Mouse (Mus musculus) liver, adult 2 months (tissue): ENCODE results near the gene Pbx3. TPM values are rescaled to one million over a fixed set of nuclear protein-coding genes. Genes with fewer than 3 reads are reported as not detected.

ENCODE experiments used
- DNase-seq: peaks from one replicate; pipeline ENCODE4 v3.0.0-alpha.2; 2011; ENCODE audit warnings: low read depth, low spot score; ENCODE audit errors: extremely low read depth
- H3K27ac ChIP-seq: fragments of 200-500 bp; replicated peaks from 2 replicates; pipeline ENCODE4 v1.5.1; 2012; ENCODE audit warnings: low read depth, mild to moderate bottlenecking, control low read depth, inconsistent platforms, low read length; ENCODE audit not compliant: insufficient read depth
- H3K27me3 ChIP-seq: fragments of 200-500 bp; 2 replicates; pipeline ENCODE4 v1.6.1; 2012; ENCODE audit warnings: mild to moderate bottlenecking, moderate library complexity, low read length, inconsistent platforms; ENCODE audit not compliant: control insufficient read depth, insufficient read depth
- H3K36me3 ChIP-seq: fragments of 200-500 bp; 2 replicates; pipeline ENCODE4 v1.6.1; 2012; ENCODE audit warnings: low read length, inconsistent platforms; ENCODE audit not compliant: control insufficient read depth, insufficient read depth
- H3K4me1 ChIP-seq: fragments of 200-500 bp; 2 replicates; pipeline ENCODE4 v1.6.1; 2011; ENCODE audit warnings: low read length; ENCODE audit not compliant: control insufficient read depth, insufficient read depth
- H3K4me3 ChIP-seq: fragments of 200-500 bp; 2 replicates; pipeline ENCODE4 v1.5.1; 2011; ENCODE audit warnings: low read depth, mild to moderate bottlenecking, control low read depth, low read length, moderate library complexity; ENCODE audit not compliant: insufficient read depth
- H3K79me2 ChIP-seq: fragments of 200-500 bp; 2 replicates; pipeline ENCODE4 v1.6.1; 2012; ENCODE audit warnings: inconsistent platforms, mild to moderate bottlenecking, low read length, moderate library complexity; ENCODE audit not compliant: control insufficient read depth, insufficient read depth
- H3K9ac ChIP-seq: fragments of 200-500 bp; 2 replicates; pipeline ENCODE4 v1.6.1; 2012; ENCODE audit warnings: low read depth, mild to moderate bottlenecking, control low read depth, inconsistent platforms, low read length
- CTCF ChIP-seq: fragments of 200-500 bp; IDR thresholded peaks from 2 replicates; pipeline ENCODE4 v1.5.1; 2011; ENCODE audit warnings: low read depth, low read length, control low read depth
- POLR2A ChIP-seq: fragments of 200-500 bp; IDR thresholded peaks from 2 replicates; pipeline ENCODE4 v1.6.1; 2011; ENCODE audit warnings: low read length, control low read depth; ENCODE audit not compliant: insufficient read depth; ENCODE audit errors: extremely low read depth
- WGBS: fragments of 180-500 bp; shearing (Covaris S2); methylation state at CpG from one replicate; pipeline ENCODE4 v1.1.7; 2018; 5-methylcytosine and 5-hydroxymethylcytosine counted together
- polyA plus RNA-seq: library from polyadenylated mRNA; depleted of rRNA; stranded (reverse); fragments of >200 nt; gene quantifications from 2 replicates; pipeline ENCODE4 v1.2.3, GENCODE M21; 2012
- total RNA-seq: library from RNA; depleted of rRNA; stranded (reverse); fragments of >200 nt; gene quantifications from 2 replicates; pipeline ENCODE4 v1.2.3, GENCODE M21; 2014

The Pbx3 gene
- total and polyA plus RNA-seq, 2 experiments, result 1.0 to 1.9 TPM

DNA sequence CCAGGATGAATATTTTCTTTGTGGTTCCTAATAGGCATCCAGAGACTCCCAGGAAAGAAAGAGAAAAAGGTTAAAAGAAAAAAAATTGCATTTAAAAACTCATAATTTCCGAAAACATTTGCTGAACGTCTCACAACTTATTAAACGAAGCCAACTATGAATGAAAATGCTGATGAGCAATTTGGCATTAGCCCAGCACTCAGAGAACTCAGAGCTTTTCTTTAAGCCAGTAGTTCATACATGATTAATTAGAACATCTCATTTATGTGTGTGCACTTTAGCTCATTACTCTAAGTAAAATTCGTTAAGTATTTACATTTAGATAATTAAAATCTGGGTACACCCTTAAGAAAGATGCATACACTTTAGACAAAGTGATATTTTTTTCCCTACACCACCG, 155.3 kb downstream of the Pbx3 start:
- Histone ChIP-seq H3K9ac (no peak overlapping the region), H3K4me3 (no peak overlapping the region), H3K27ac (no peak overlapping the region), H3K79me2 (no peaks in the 10 kb centered on the region), H3K36me3 (no peaks in the 10 kb centered on the region), H3K4me1 (no peaks in the 10 kb centered on the region), H3K27me3 (no peaks in the 10 kb centered on the region)
- no peak for DNase-seq
- WGBS, result 88% methylated on average over 5 of the region's 5 CpGs
- no peak for TF ChIP-seq CTCF
- TF ChIP-seq POLR2A, result no peak

GRCm38 (mm10) chr2:34215496-34215895, 157.4 kb downstream of the Pbx3 start:
- H3K4me3 ChIP-seq, result no peak overlapping the region

GRCm38 (mm10) chr2:34212418-34212817, 160.5 kb downstream of the Pbx3 start:
- H3K4me3 ChIP-seq, result no peak overlapping the region
- no peaks in the 10 kb centered on the region for H3K4me1 ChIP-seq
- H3K36me3 ChIP-seq, result no peaks in the 10 kb centered on the region
- no peaks in the 10 kb centered on the region for H3K79me2 ChIP-seq
- 93% methylated on average over 1 of the region's 1 CpGs for WGBS
- no peak overlapping the region for H3K9ac ChIP-seq
- no peak for TF ChIP-seq CTCF
- no peak for TF ChIP-seq POLR2A
- H3K27me3 ChIP-seq, result no peaks in the 10 kb centered on the region
- no peak for DNase-seq
- H3K27ac ChIP-seq, result no peak overlapping the region

More at GRCm38 (mm10) chr2:34215496-34215895, 157.4 kb downstream of the Pbx3 start:
- Histone ChIP-seq H3K4me1 (no peaks in the 10 kb centered on the region), H3K9ac (no peak overlapping the region), H3K27me3 (no peaks in the 10 kb centered on the region), H3K79me2 (no peaks in the 10 kb centered on the region), H3K27ac (no peak overlapping the region), H3K36me3 (no peaks in the 10 kb centered on the region)
- 95% methylated on average over 5 of the region's 5 CpGs for WGBS
- no peak for DNase-seq
- no peak for TF ChIP-seq CTCF
- no peak for TF ChIP-seq POLR2A

- H3K4me1 ChIP-seq, result no peaks in the 10 kb centered on the region
- no peak overlapping the region for H3K4me3 ChIP-seq
- TF ChIP-seq CTCF (no peak), POLR2A (no peak)
- H3K27ac ChIP-seq, result no peak overlapping the region
- WGBS, result 94% methylated on average over 8 of the region's 8 CpGs
- DNase-seq, result no peak
- H3K27me3 ChIP-seq, result no peaks in the 10 kb centered on the region
- H3K79me2 ChIP-seq, result no peaks in the 10 kb centered on the region
- no peaks in the 10 kb centered on the region for H3K36me3 ChIP-seq
- no peak overlapping the region for H3K9ac ChIP-seq
These were observed 168.1 kb downstream of the Pbx3 start for GRCm38 (mm10) chr2:34204797-34205196.

- Histone ChIP-seq H3K4me3 (no peak overlapping the region), H3K27me3 (no peaks in the 10 kb centered on the region), H3K9ac (no peak overlapping the region), H3K4me1 (no peaks in the 10 kb centered on the region), H3K36me3 (no peaks in the 10 kb centered on the region), H3K27ac (no peak overlapping the region), H3K79me2 (no peaks in the 10 kb centered on the region)
- DNase-seq, result no peak
- WGBS, result 98% methylated on average over 2 of the region's 2 CpGs
- TF ChIP-seq CTCF (no peak), POLR2A (no peak)
These were observed 168.6 kb downstream of the Pbx3 start for GRCm38 (mm10) chr2:34204325-34204724.

GRCm38 (mm10) chr2:34193870-34194820, 178.8 kb downstream of the Pbx3 start:
- H3K27ac ChIP-seq, result no peak overlapping the region
- DNase-seq, result no peak
- H3K79me2 ChIP-seq, result no peaks in the 10 kb centered on the region
- WGBS, result 92% methylated on average over 8 of the region's 8 CpGs
- TF ChIP-seq CTCF (no peak), POLR2A (no peak)
- no peaks in the 10 kb centered on the region for H3K36me3 ChIP-seq
- no peak overlapping the region for H3K4me3 ChIP-seq
- no peaks in the 10 kb centered on the region for H3K27me3 ChIP-seq
- H3K9ac ChIP-seq, result no peak overlapping the region
- no peaks in the 10 kb centered on the region for H3K4me1 ChIP-seq
